In the genomic region with DNA sequence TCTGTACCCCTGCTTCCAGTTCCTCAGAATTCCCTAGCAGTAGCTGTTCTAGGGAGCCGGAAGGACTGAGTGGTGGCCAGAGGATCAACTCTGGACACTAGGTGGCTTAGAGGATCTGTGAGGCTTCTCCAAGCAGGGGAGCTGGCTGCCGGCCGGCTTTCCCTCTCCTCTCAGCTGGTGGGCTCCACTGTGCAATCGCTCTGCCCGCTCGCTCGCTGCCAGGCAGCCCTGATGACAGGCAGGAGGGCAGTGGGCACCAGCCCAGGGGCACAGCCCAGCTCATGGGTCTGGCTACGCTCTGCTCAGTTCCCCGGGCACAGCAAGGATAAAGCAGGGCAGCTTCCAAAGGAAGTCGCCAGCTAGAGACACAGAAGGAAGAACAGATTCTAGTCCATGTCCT, we compare ENCODE assay signal across 8 mouse cellular contexts. TPM values are rescaled to one million over a fixed set of nuclear protein-coding genes. Genes with fewer than 3 reads are reported as not detected.
A peak's percentile ranks its signal among the peaks of the same experiment; 100 is the strongest.
DNase-seq lines count a peak whose midpoint lies in the region; ATAC-seq lines count a peak whose summit lies in the region.

No protein-coding gene starts in this region.

- H3K27me3 ChIP-seq in embryonic facial prominence, embryonic 15.5 days: peaks cover 70% of the 10 kb centered on the region
- peaks cover 99% of the 10 kb centered on the region for H3K27me3 ChIP-seq in midbrain, embryonic 13.5 days

- no peaks in the 10 kb centered on the region for H3K36me3 ChIP-seq in embryonic facial prominence, embryonic 15.5 days
- H3K36me3 ChIP-seq in midbrain, embryonic 13.5 days: no peaks in the 10 kb centered on the region

- intact Hi-C loops in heart, postnatal 14 days (cut with DNase I): no loop called here

- H3K9me3 ChIP-seq in embryonic facial prominence, embryonic 15.5 days (replicated peaks): no peaks in the 10 kb centered on the region
- H3K9me3 ChIP-seq in midbrain, embryonic 13.5 days: no peaks in the 10 kb centered on the region

- no peak overlapping the region for H3K27ac ChIP-seq in embryonic facial prominence, embryonic 15.5 days (replicated peaks)
- no peak overlapping the region for H3K27ac ChIP-seq in midbrain, embryonic 13.5 days

- H3K4me1 ChIP-seq in embryonic facial prominence, embryonic 15.5 days: peaks cover 31% of the 10 kb centered on the region
- H3K4me1 ChIP-seq in midbrain, embryonic 13.5 days (replicated peaks): peaks cover 63% of the 10 kb centered on the region

- H3K4me2 ChIP-seq in embryonic facial prominence, embryonic 15.5 days (replicated peaks): peak overlapping the region; percentile 24; the same call in 1 of the 2 replicates
- H3K4me2 ChIP-seq in midbrain, embryonic 13.5 days (replicated peaks): peak overlapping the region; percentile 41

- H3K9ac ChIP-seq in embryonic facial prominence, embryonic 15.5 days: no peak overlapping the region
- 0 out of 2 replicates have a peak overlapping the region, but pooled peaks have one; percentile 40 for H3K9ac ChIP-seq in midbrain, embryonic 13.5 days (replicated peaks)

- DNase-seq in testis, postnatal 10 days (ENCODE audit: low spot score): peak; percentile 58
- no peak for DNase-seq in testis, postnatal 14 days (ENCODE audit: low spot score)
- peak; percentile 73 to 81 for DNase-seq in heart, postnatal 14 days
- DNase-seq in kidney, postnatal 4 days: peak; percentile 70 to 82
- DNase-seq in urinary bladder, postnatal 36 days (ENCODE audit: low spot score in 2 of 2): no peak

- WGBS in embryonic facial prominence, embryonic 15.5 days: 17% methylated on average over 10 of the region's 10 CpGs
- 9% methylated on average over 10 of the region's 10 CpGs for WGBS in midbrain, embryonic 13.5 days

- ATAC-seq in embryonic facial prominence, embryonic 15.5 days (ENCODE audit: insufficient number of reproducible peaks, low FRiP score, low TSS enrichment, low read depth): no peak
- peak; percentile 68; the same call in 1 of the 2 replicates for ATAC-seq in midbrain, embryonic 13.5 days
- ATAC-seq in CD4-positive, CD25-positive, alpha-beta regulatory T cell, adult 4 months: no peak

- no peak overlapping the region for H3K4me3 ChIP-seq in embryonic facial prominence, embryonic 15.5 days (replicated peaks)
- no peak overlapping the region for H3K4me3 ChIP-seq in midbrain, embryonic 13.5 days (replicated peaks)

RNA-seq across cellular contexts. Expression of a gene that starts 7.7 kb away (rescaled TPM):
- 10.1 and 11.2 TPM in 2 replicates for polyA plus RNA-seq in embryonic facial prominence, embryonic 15.5 days (2015; fragmentation: Nextera tagmentation; extraction: Ambion mirVana)
- total RNA-seq in heart, postnatal 14 days (2021): 10 to 100 TPM; 48.1 to 53.1 TPM
- 2.7 and 3.8 TPM in 2 replicates for polyA plus RNA-seq in midbrain, embryonic 13.5 days (2015; fragmentation: Nextera tagmentation; extraction: Ambion mirVana)
- polyA plus RNA-seq in CD4-positive, CD25-positive, alpha-beta regulatory T cell, adult 4 months (2017; shearing (Covaris generic)): 1 to 10 TPM; 1.0 to 1.9 TPM

Comparison
In these comparisons a context has a peak if more than half of its experiments do, and no peak if none do; other contexts are left out.
1. DNase-seq: peak in testis, postnatal 10 days (single experiment), heart, postnatal 14 days (2 of 2) and kidney, postnatal 4 days (2 of 2); none in testis, postnatal 14 days (single experiment) and urinary bladder, postnatal 36 days (0 of 2).